ENCODE assay signal across 25 mouse cellular contexts in the genomic region with DNA sequence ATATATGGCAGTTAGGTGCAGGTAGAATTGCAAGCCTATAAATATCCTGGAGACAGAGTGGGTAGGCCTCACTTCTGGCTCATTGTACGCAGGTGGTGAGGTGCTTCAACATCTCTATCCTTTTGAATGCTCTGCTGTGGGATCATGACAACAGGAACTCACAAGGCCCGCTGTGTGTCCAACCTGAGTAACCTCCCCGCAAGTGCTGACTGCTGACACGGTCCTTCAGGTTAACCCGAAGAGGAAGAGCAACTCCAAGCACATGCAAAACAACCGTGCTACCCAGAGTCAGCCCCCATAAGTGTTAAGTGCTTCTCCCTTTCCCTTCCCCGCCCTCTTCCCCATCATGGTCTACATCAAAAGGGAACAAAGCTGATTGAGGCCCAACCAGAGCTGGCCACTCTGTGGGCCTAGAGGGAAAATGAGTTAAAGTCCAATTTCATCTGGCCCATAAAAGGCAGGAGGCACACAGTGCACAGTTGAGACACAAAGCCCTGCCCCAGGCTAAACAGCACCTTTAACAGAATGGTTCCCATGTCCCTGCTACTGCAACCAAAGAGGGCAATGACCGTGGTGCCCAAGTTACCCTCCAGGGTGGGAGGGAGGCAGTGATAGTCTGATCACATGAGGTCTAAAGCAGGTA.
DNase-seq lines count a peak whose midpoint lies in the region; ATAC-seq lines count a peak whose summit lies in the region.
"Had no signal": no experiment of that assay in that cellular context is flagged by ENCODE, and none has a peak within 500 bp of the region (broad histone marks: within the 10 kb centered on the region; RNA-seq: fewer than 3 reads in every experiment).

No protein-coding gene starts in this region.

- no peak overlapping the region for H3K9ac ChIP-seq in intestine, embryonic 15.5 days
- H3K9ac ChIP-seq: forebrain, embryonic 15.5 days; heart, embryonic 12.5 days; heart, embryonic 15.5 days; hindbrain, embryonic 13.5 days had no signal

- WGBS in intestine, embryonic 15.5 days = 82% methylated on average over 8 of the region's 8 CpGs
- WGBS in limb, embryonic 10.5 days = 68% methylated on average over 8 of the region's 8 CpGs

- no peak overlapping the region for H3K27ac ChIP-seq in intestine, embryonic 15.5 days
- peak overlapping the region; percentile 75 for H3K27ac ChIP-seq in limb, embryonic 10.5 days
- H3K27ac ChIP-seq: forebrain, embryonic 10.5 days; forebrain, embryonic 15.5 days; heart, embryonic 15.5 days; hindbrain, embryonic 10.5 days; hindbrain, embryonic 13.5 days had no signal

- H3K27me3 ChIP-seq in intestine, embryonic 15.5 days (replicated peaks) = no peaks in the 10 kb centered on the region
- H3K27me3 ChIP-seq in limb, embryonic 10.5 days (ENCODE audit: low read depth, poor library complexity, severe bottlenecking) = peaks cover 7% of the 10 kb centered on the region; the same call in 1 of the 2 replicates
- H3K27me3 ChIP-seq: CH12.LX; forebrain, embryonic 15.5 days; hindbrain, embryonic 13.5 days; Patski had no signal

- peak; percentile 18 for ATAC-seq in intestine, embryonic 15.5 days
- ATAC-seq: forebrain, embryonic 15.5 days; hindbrain, embryonic 16.5 days; Patski had no signal

- H3K9me3 ChIP-seq in intestine, embryonic 15.5 days = no peaks in the 10 kb centered on the region
- H3K9me3 ChIP-seq in limb, embryonic 10.5 days (replicated peaks) = no peaks in the 10 kb centered on the region
- H3K9me3 ChIP-seq: forebrain, embryonic 10.5 days; forebrain, embryonic 15.5 days; heart, embryonic 12.5 days; heart, embryonic 15.5 days; hindbrain, embryonic 10.5 days; hindbrain, embryonic 13.5 days had no signal

- peaks cover 19% of the 10 kb centered on the region for H3K4me1 ChIP-seq in intestine, embryonic 15.5 days (replicated peaks)
- peaks cover 62% of the 10 kb centered on the region for H3K4me1 ChIP-seq in limb, embryonic 10.5 days

- peak; percentile 77 for DNase-seq in heart, adult 11 months
- DNase-seq in heart, adult 9 months (ENCODE audit: low spot score in 2 of 2) = no peak
- DNase-seq in limb, embryonic 10.5 days (ENCODE audit: low spot score) = no peak
- DNase-seq in yolk sac, embryonic 10.5 days (ENCODE audit: low spot score) = no peak
- no peak for DNase-seq in testis, postnatal 14 days (ENCODE audit: low spot score)
- DNase-seq: adrenal gland, postnatal 10 days; B cell, adult 2 months; cerebellum, adult 18-20 months; cerebellum, adult 9-10 months; cerebellum, postnatal 14 days; gastrocnemius, postnatal 10 days; gastrocnemius, postnatal 36 days; heart, postnatal 10 days; heart, postnatal 36 days had no signal

- H3K4me3 ChIP-seq in intestine, embryonic 15.5 days (replicated peaks) = no peak overlapping the region
- no peak overlapping the region for H3K4me3 ChIP-seq in limb, embryonic 10.5 days
- H3K4me3 ChIP-seq: forebrain, embryonic 10.5 days; forebrain, embryonic 15.5 days; heart, embryonic 12.5 days; heart, embryonic 15.5 days; hindbrain, embryonic 10.5 days; hindbrain, embryonic 13.5 days had no signal

- H3K4me2 ChIP-seq in intestine, embryonic 15.5 days (replicated peaks) = no peak overlapping the region
- H3K4me2 ChIP-seq: forebrain, embryonic 15.5 days; heart, embryonic 12.5 days; heart, embryonic 15.5 days; hindbrain, embryonic 13.5 days had no signal

- H3K36me3 ChIP-seq in intestine, embryonic 15.5 days = no peaks in the 10 kb centered on the region
- no peaks in the 10 kb centered on the region for H3K36me3 ChIP-seq in limb, embryonic 10.5 days
- H3K36me3 ChIP-seq: forebrain, embryonic 10.5 days; forebrain, embryonic 15.5 days; G1E; heart, embryonic 12.5 days; heart, embryonic 15.5 days; hindbrain, embryonic 10.5 days; hindbrain, embryonic 13.5 days had no signal
